ENCODE assay signal across 17 mouse cellular contexts in the genomic region with DNA sequence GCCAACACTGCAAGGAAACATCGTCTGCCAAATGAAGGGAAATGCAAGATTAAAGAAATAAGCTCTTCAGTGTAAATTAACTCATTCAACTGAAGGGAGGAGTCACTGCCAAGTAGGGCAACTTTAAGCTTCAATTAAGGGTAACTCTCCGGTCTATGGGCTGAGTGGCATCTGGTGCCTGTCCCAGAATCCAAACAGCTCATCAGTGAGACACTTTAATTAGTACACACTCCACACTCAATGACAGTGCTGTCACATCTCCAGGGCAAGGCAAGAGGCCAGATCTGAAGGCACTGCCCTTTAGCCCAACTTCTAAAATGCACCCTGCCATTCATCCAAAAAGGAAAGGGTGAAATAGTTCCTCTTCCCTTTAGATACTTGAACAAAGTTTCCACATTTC.
DNase-seq lines count a peak whose midpoint lies in the region; ATAC-seq and TF ChIP-seq lines count a peak whose summit lies in the region.
"Had no signal": no experiment of that assay in that cellular context is flagged by ENCODE, and none has a peak within 500 bp of the region (broad histone marks: within the 10 kb centered on the region; RNA-seq: fewer than 3 reads in every experiment).

No protein-coding gene starts in this region.

- no peak for TF ChIP-seq POLR2A in cerebellum, adult 2 months (IDR thresholded peaks at IDR 0.05; ENCODE audit: borderline replicate concordance, insufficient read depth, low read length)

- no peak overlapping the region for H3K4me2 ChIP-seq in hindbrain, postnatal 0 days (ENCODE audit: low read depth, low read length)
- H3K4me2 ChIP-seq in hindbrain, embryonic 12.5 days (replicated peaks), result no peak overlapping the region
- no peak overlapping the region for H3K4me2 ChIP-seq in forebrain, embryonic 15.5 days (replicated peaks)
- H3K4me2 ChIP-seq: neural tube, embryonic 15.5 days had no signal

- DNase-seq in hindbrain, postnatal 0 days (ENCODE audit: low spot score), result peak; percentile 61
- peak; percentile 64 for DNase-seq in brain, adult 2 months (ENCODE audit: low read depth, low spot score)
- DNase-seq in cerebellum, adult 2 months, result peak; percentile 29 to 55
- DNase-seq in testis, postnatal 10 days (ENCODE audit: low spot score), result no peak
- DNase-seq in urinary bladder, postnatal 25 days (ENCODE audit: low spot score), result no peak
- DNase-seq in right cerebral cortex, postnatal 25 days, result no peak
- DNase-seq: adrenal gland, adult 2 months; B cell, adult 2 months; heart, adult 18-20 months; heart, postnatal 10 days; kidney, adult 9 months had no signal

- peak; percentile 81 for ATAC-seq in hindbrain, postnatal 0 days
- ATAC-seq in hindbrain, embryonic 12.5 days (ENCODE audit: low FRiP score), result no peak
- peak; percentile 91 for ATAC-seq in forebrain, embryonic 15.5 days (replicated peaks)
- ATAC-seq: lung, postnatal 0 days had no signal

- no peak overlapping the region for H3K9ac ChIP-seq in hindbrain, postnatal 0 days (replicated peaks; ENCODE audit: low read length)
- no peak overlapping the region for H3K9ac ChIP-seq in hindbrain, embryonic 12.5 days
- H3K9ac ChIP-seq in forebrain, embryonic 15.5 days (replicated peaks), result no peak overlapping the region
- H3K9ac ChIP-seq: liver, embryonic 14.5 days; neural tube, embryonic 15.5 days had no signal

- H3K27ac ChIP-seq in hindbrain, postnatal 0 days, result no peak overlapping the region
- H3K27ac ChIP-seq in hindbrain, embryonic 12.5 days, result no peak overlapping the region
- no peak overlapping the region for H3K27ac ChIP-seq in cerebellum, adult 2 months (ENCODE audit: insufficient read depth, low read length)
- no peak overlapping the region for H3K27ac ChIP-seq in forebrain, embryonic 15.5 days (replicated peaks)
- H3K27ac ChIP-seq: liver, embryonic 14.5 days; neural tube, embryonic 15.5 days had no signal

- H3K27me3 ChIP-seq in hindbrain, postnatal 0 days (ENCODE audit: insufficient read depth, low read length), result no peaks in the 10 kb centered on the region
- no peaks in the 10 kb centered on the region for H3K27me3 ChIP-seq in hindbrain, embryonic 12.5 days
- no peaks in the 10 kb centered on the region for H3K27me3 ChIP-seq in cerebellum, adult 2 months (ENCODE audit: control insufficient read depth, insufficient read depth, low read length)
- no peaks in the 10 kb centered on the region for H3K27me3 ChIP-seq in forebrain, embryonic 15.5 days
- H3K27me3 ChIP-seq: megakaryocyte, embryonic 14.5 days; neural tube, embryonic 15.5 days had no signal

- WGBS in hindbrain, postnatal 0 days, result 42% methylated on average over 2 of the region's 2 CpGs
- 72% methylated on average over 2 of the region's 2 CpGs for WGBS in hindbrain, embryonic 12.5 days
- WGBS in cerebellum, adult 2 months, result 10% methylated on average over 2 of the region's 2 CpGs
- WGBS in forebrain, embryonic 15.5 days, result 7% methylated on average over 2 of the region's 2 CpGs

- H3K36me3 ChIP-seq in hindbrain, postnatal 0 days (ENCODE audit: insufficient read depth, low read length), result no peaks in the 10 kb centered on the region
- no peaks in the 10 kb centered on the region for H3K36me3 ChIP-seq in hindbrain, embryonic 12.5 days
- no peaks in the 10 kb centered on the region for H3K36me3 ChIP-seq in forebrain, embryonic 15.5 days
- H3K36me3 ChIP-seq: neural tube, embryonic 15.5 days had no signal

- no peaks in the 10 kb centered on the region for H3K4me1 ChIP-seq in hindbrain, postnatal 0 days (ENCODE audit: insufficient read depth, low read length)
- H3K4me1 ChIP-seq in hindbrain, embryonic 12.5 days, result no peaks in the 10 kb centered on the region
- H3K4me1 ChIP-seq in cerebellum, adult 2 months (ENCODE audit: control insufficient read depth, insufficient read depth, low read length), result peaks cover 5% of the 10 kb centered on the region; the same call in 1 of the 2 replicates
- H3K4me1 ChIP-seq in forebrain, embryonic 15.5 days, result 0 out of 2 replicates have a peak, but pooled peaks cover 16% of the 10 kb centered on the region
- H3K4me1 ChIP-seq: megakaryocyte, embryonic 14.5 days; neural tube, embryonic 15.5 days had no signal

- TF ChIP-seq CTCF in hindbrain, postnatal 0 days (IDR thresholded peaks at IDR 0.05; ENCODE audit: low read depth), result no peak
- TF ChIP-seq CTCF in cerebellum, adult 2 months (IDR thresholded peaks at IDR 0.05; ENCODE audit: borderline replicate concordance, insufficient read depth, low read depth, low read length), result no peak

- H3K4me3 ChIP-seq in hindbrain, postnatal 0 days (ENCODE audit: low read length), result no peak overlapping the region
- H3K4me3 ChIP-seq in hindbrain, embryonic 12.5 days, result no peak overlapping the region
- H3K4me3 ChIP-seq in cerebellum, adult 2 months (replicated peaks; ENCODE audit: insufficient read depth, low read depth, low read length), result no peak overlapping the region
- no peak overlapping the region for H3K4me3 ChIP-seq in forebrain, embryonic 15.5 days
- H3K4me3 ChIP-seq: megakaryocyte, embryonic 14.5 days; neural tube, embryonic 15.5 days had no signal

- H3K9me3 ChIP-seq in hindbrain, postnatal 0 days (ENCODE audit: low read length), result no peaks in the 10 kb centered on the region
- H3K9me3 ChIP-seq in hindbrain, embryonic 12.5 days (replicated peaks), result no peaks in the 10 kb centered on the region
- no peaks in the 10 kb centered on the region for H3K9me3 ChIP-seq in forebrain, embryonic 15.5 days
- H3K9me3 ChIP-seq: neural tube, embryonic 15.5 days had no signal

Comparison
In these comparisons a context has a peak if more than half of its experiments do, and no peak if none do; other contexts are left out.
1. DNase-seq: peak in hindbrain, postnatal 0 days (single experiment), brain, adult 2 months (single experiment) and cerebellum, adult 2 months (2 of 2); none in testis, postnatal 10 days (single experiment), urinary bladder, postnatal 25 days (single experiment) and right cerebral cortex, postnatal 25 days (single experiment).